In the genomic region with DNA sequence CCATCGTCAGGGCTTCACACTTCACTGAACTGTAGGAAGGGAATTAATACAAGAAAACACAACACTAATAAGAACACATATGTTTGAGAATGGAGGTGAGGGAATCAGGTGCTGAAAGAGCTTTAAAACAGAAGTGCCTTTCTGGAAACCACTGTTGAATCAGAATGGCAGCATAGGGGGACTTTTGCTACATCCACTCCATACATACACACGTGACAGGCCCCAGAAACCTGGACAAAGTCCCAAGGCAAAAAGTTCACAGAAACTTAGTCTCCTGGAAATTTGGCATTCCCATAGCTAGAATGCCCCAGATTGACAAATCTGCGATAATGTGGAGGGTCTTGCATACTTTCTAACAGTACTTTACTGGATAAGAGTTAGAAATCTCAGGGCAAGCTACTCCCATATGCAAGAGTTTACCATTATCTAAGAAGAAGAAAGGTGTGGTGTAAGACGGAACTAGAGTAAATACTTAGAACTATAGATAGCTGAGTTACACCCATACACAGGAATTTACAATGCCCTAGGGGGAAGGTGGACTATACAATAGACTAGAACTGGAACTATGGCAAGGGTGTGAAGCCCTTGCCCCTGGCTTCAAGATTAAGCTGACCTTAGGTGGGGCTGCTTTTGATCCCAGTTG, we compare ENCODE assay signal across 16 mouse cellular contexts. TPM values are rescaled to one million over a fixed set of nuclear protein-coding genes. Genes with fewer than 3 reads are reported as not detected.
"Had no signal": no experiment of that assay in that cellular context is flagged by ENCODE, and none has a peak within 500 bp of the region (broad histone marks: within the 10 kb centered on the region; RNA-seq: fewer than 3 reads in every experiment).

No protein-coding gene starts in this region.

- H3K4me2 ChIP-seq: limb, embryonic 12.5 days; liver, embryonic 13.5 days; lung, embryonic 15.5 days; midbrain, embryonic 11.5 days; midbrain, embryonic 15.5 days; neural tube, embryonic 12.5 days had no signal

- H3K4me3 ChIP-seq: limb, embryonic 12.5 days; liver, embryonic 13.5 days; lung, embryonic 15.5 days; megakaryocyte, embryonic 14.5 days; midbrain, embryonic 15.5 days; neural tube, embryonic 12.5 days had no signal

- H3K4me1 ChIP-seq: limb, embryonic 12.5 days; liver, embryonic 13.5 days; lung, embryonic 15.5 days; megakaryocyte, embryonic 14.5 days; midbrain, embryonic 15.5 days; neural tube, embryonic 12.5 days had no signal

- DNase-seq: kidney, postnatal 10 days; kidney, postnatal 4 days; liver; liver, embryonic 13.5 days; liver, postnatal 0 days; lung, postnatal 14 days; thymus, adult 18-20 months; thymus, postnatal 14 days had no signal

- H3K9me3 ChIP-seq: limb, embryonic 12.5 days; liver, embryonic 13.5 days; lung, embryonic 15.5 days; megakaryocyte, embryonic 14.5 days; midbrain, embryonic 15.5 days; neural tube, embryonic 12.5 days had no signal

- H3K9ac ChIP-seq: limb, embryonic 12.5 days; liver, embryonic 13.5 days; liver, postnatal 0 days; lung, embryonic 15.5 days; midbrain, embryonic 15.5 days; neural tube, embryonic 12.5 days had no signal

- H3K27ac ChIP-seq: limb, embryonic 12.5 days; liver, embryonic 13.5 days; lung, embryonic 15.5 days; macrophage; midbrain, embryonic 15.5 days; neural tube, embryonic 12.5 days had no signal

- H3K27me3 ChIP-seq: limb, embryonic 12.5 days; liver, embryonic 13.5 days; lung, embryonic 15.5 days; megakaryocyte, embryonic 14.5 days; midbrain, embryonic 15.5 days; neural tube, embryonic 12.5 days had no signal

- H3K36me3 ChIP-seq: limb, embryonic 12.5 days; liver, embryonic 13.5 days; lung, embryonic 15.5 days; midbrain, embryonic 15.5 days; neural tube, embryonic 12.5 days had no signal

- ATAC-seq: liver, postnatal 0 days; midbrain, embryonic 15.5 days had no signal

RNA-seq across cellular contexts. Expression of gene 5730522E02Rik, which starts 43.5 kb away (rescaled TPM):
- total RNA-seq: monocyte, adult 5-6 weeks had no signal
- polyA plus RNA-seq: macrophage had no signal
